ENCODE assay signal across 23 mouse cellular contexts in the genomic region with DNA sequence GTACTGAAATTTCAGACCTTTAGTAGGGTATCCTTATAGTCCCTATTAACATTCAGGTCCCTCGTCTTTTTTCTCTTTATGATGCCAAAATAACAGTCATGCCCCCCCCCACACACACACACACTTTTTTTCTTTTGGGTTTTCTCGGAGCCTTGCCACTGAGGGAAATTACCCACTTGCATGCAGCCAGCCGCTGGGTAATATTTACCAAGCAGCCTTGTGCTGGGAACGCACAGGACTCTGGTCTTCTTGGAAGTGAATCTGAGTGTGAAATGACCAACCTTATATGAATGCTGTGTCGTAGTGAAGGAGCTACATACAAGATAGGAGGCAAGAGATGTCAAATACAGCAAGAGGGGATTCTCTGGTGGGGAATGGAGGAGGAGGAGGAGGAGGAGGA.
"Had no signal": no experiment of that assay in that cellular context is flagged by ENCODE, and none has a peak within 500 bp of the region (broad histone marks: within the 10 kb centered on the region; RNA-seq: fewer than 3 reads in every experiment).

No protein-coding gene starts in this region.

- H3K27me3 ChIP-seq: heart, embryonic 12.5 days; hindbrain, embryonic 13.5 days; hindbrain, embryonic 15.5 days; limb, embryonic 12.5 days; liver, embryonic 13.5 days; liver, embryonic 15.5 days had no signal

- H3K27ac ChIP-seq: heart, adult 2 months; hindbrain, embryonic 13.5 days; hindbrain, embryonic 15.5 days; hindbrain, postnatal 0 days; kidney, postnatal 0 days; layer of hippocampus, adult 2 months; left cerebral cortex, adult 2 months; limb, embryonic 12.5 days; liver, embryonic 13.5 days; liver, embryonic 15.5 days had no signal

- DNase-seq: forebrain, postnatal 0 days; gastrocnemius, postnatal 14 days; gastrocnemius, postnatal 36 days; heart, adult 11 months; heart, adult 2 months; heart, postnatal 10 days; heart, postnatal 36 days; liver; liver, embryonic 13.5 days; liver, postnatal 0 days; lung, adult 2 months had no signal

- H3K9me3 ChIP-seq: heart, embryonic 12.5 days; hindbrain, embryonic 13.5 days; hindbrain, embryonic 15.5 days; limb, embryonic 10.5 days; limb, embryonic 12.5 days; liver, embryonic 13.5 days; liver, embryonic 15.5 days had no signal

- H3K9ac ChIP-seq: forebrain, postnatal 0 days; heart, embryonic 12.5 days; hindbrain, embryonic 13.5 days; hindbrain, embryonic 15.5 days; limb, embryonic 12.5 days; liver, embryonic 13.5 days; liver, embryonic 15.5 days; liver, postnatal 0 days had no signal

- H3K4me2 ChIP-seq: heart, embryonic 12.5 days; hindbrain, embryonic 13.5 days; hindbrain, embryonic 15.5 days; limb, embryonic 12.5 days; liver, embryonic 11.5 days; liver, embryonic 13.5 days; liver, embryonic 15.5 days had no signal

- H3K4me3 ChIP-seq: heart, adult 2 months; heart, embryonic 12.5 days; hindbrain, embryonic 13.5 days; hindbrain, embryonic 15.5 days; layer of hippocampus, adult 2 months; left cerebral cortex, adult 2 months; limb, embryonic 10.5 days; limb, embryonic 12.5 days; liver, embryonic 13.5 days; liver, embryonic 15.5 days had no signal

- H3K36me3 ChIP-seq: heart, embryonic 12.5 days; hindbrain, embryonic 13.5 days; hindbrain, embryonic 15.5 days; limb, embryonic 10.5 days; limb, embryonic 12.5 days; liver, embryonic 13.5 days; liver, embryonic 15.5 days had no signal

- ATAC-seq: forebrain, postnatal 0 days; hindbrain, postnatal 0 days; intestine, embryonic 16.5 days; liver, postnatal 0 days had no signal

- H3K4me1 ChIP-seq: liver, embryonic 13.5 days; liver, embryonic 15.5 days had no signal
